Comparison of ENCODE assay signal across 13 mouse cellular contexts in genomic region chr3:34252730-34253337, GRCm38 (mm10).
DNase-seq lines count a peak whose midpoint lies in the region; ATAC-seq and TF ChIP-seq lines count a peak whose summit lies in the region.
"Had no signal": no experiment of that assay in that cellular context is flagged by ENCODE, and none has a peak within 500 bp of the region (broad histone marks: within the 10 kb centered on the region; RNA-seq: fewer than 3 reads in every experiment).

No protein-coding gene starts in this region.

- 0 out of 2 replicates have a peak, but pooled peaks cover 5% of the 10 kb centered on the region for H3K4me1 ChIP-seq in neural tube, embryonic 12.5 days
- peaks cover 13% of the 10 kb centered on the region for H3K4me1 ChIP-seq in forebrain, embryonic 16.5 days (replicated peaks; ENCODE audit: control insufficient read depth, insufficient read depth, low read length)
- H3K4me1 ChIP-seq in limb, embryonic 14.5 days (ENCODE audit: control insufficient read depth, insufficient read depth, low read length), result no peaks in the 10 kb centered on the region
- H3K4me1 ChIP-seq: heart, embryonic 13.5 days had no signal

- peak overlapping the region; percentile 8; the same call in 1 of the 2 replicates for H3K4me2 ChIP-seq in neural tube, embryonic 12.5 days (replicated peaks)
- peak overlapping the region; percentile 29 for H3K4me2 ChIP-seq in forebrain, embryonic 16.5 days (ENCODE audit: low read length)
- peak overlapping the region; percentile 27 for H3K4me2 ChIP-seq in limb, embryonic 14.5 days (replicated peaks; ENCODE audit: low read depth, low read length, severe bottlenecking)
- H3K4me2 ChIP-seq: heart, embryonic 13.5 days had no signal

- TF ChIP-seq POLR2A in limb, embryonic 14.5 days (IDR thresholded peaks at IDR 0.05; ENCODE audit: borderline replicate concordance, extremely low read depth, insufficient read depth, insufficient read length), result no peak

- no peaks in the 10 kb centered on the region for H3K27me3 ChIP-seq in neural tube, embryonic 12.5 days (replicated peaks)
- no peaks in the 10 kb centered on the region for H3K27me3 ChIP-seq in forebrain, embryonic 16.5 days (replicated peaks; ENCODE audit: control insufficient read depth, insufficient read depth, low read length)
- H3K27me3 ChIP-seq in limb, embryonic 14.5 days (ENCODE audit: control insufficient read depth, insufficient read depth, low read length), result 0 out of 2 replicates have a peak, but pooled peaks cover 5% of the 10 kb centered on the region
- H3K27me3 ChIP-seq: CH12.LX; heart, embryonic 13.5 days had no signal

- no peak overlapping the region for H3K9ac ChIP-seq in neural tube, embryonic 12.5 days
- H3K9ac ChIP-seq in forebrain, embryonic 16.5 days (replicated peaks; ENCODE audit: low read depth, low read length), result no peak overlapping the region
- H3K9ac ChIP-seq in limb, embryonic 14.5 days (ENCODE audit: low read depth, low read length, severe bottlenecking), result no peak overlapping the region
- H3K9ac ChIP-seq: heart, embryonic 13.5 days; liver, embryonic 14.5 days had no signal

- peak; percentile 48; the same call in 1 of the 2 replicates for ATAC-seq in neural tube, embryonic 12.5 days (ENCODE audit: low FRiP score, low read depth)
- ATAC-seq in forebrain, embryonic 16.5 days, result peak; percentile 87
- no peak for ATAC-seq in limb, embryonic 14.5 days (ENCODE audit: low FRiP score, low read depth)

- 52% methylated on average over 12 of the region's 12 CpGs for WGBS in neural tube, embryonic 12.5 days
- WGBS in forebrain, embryonic 16.5 days, result 32% methylated on average over 12 of the region's 12 CpGs
- WGBS in limb, embryonic 14.5 days, result 17% methylated on average over 12 of the region's 12 CpGs

- H3K27ac ChIP-seq in neural tube, embryonic 12.5 days, result no peak overlapping the region
- peak overlapping the region; percentile 32 for H3K27ac ChIP-seq in forebrain, embryonic 16.5 days (ENCODE audit: low read length)
- no peak overlapping the region for H3K27ac ChIP-seq in limb, embryonic 14.5 days (replicated peaks; ENCODE audit: low read depth, low read length)
- H3K27ac ChIP-seq: heart, embryonic 13.5 days; liver, embryonic 14.5 days had no signal

- no peaks in the 10 kb centered on the region for H3K9me3 ChIP-seq in neural tube, embryonic 12.5 days
- H3K9me3 ChIP-seq in forebrain, embryonic 16.5 days (ENCODE audit: control insufficient read depth, low read length), result no peaks in the 10 kb centered on the region
- no peaks in the 10 kb centered on the region for H3K9me3 ChIP-seq in limb, embryonic 14.5 days (ENCODE audit: control insufficient read depth, low read length)
- H3K9me3 ChIP-seq: heart, embryonic 13.5 days had no signal

- DNase-seq in neural tube, embryonic 10.5 days (ENCODE audit: extremely low spot score, low spot score), result no peak
- DNase-seq in limb, embryonic 14.5 days (ENCODE audit: low spot score), result no peak
- DNase-seq in kidney, postnatal 36 days, result no peak
- DNase-seq in natural killer cell, adult 2 months (ENCODE audit: low spot score in 2 of 2), result no peak
- no peak for DNase-seq in adrenal gland, postnatal 4 days (ENCODE audit: low spot score in 2 of 2)
- DNase-seq: cerebellum, adult 9-11 months; gastrocnemius, postnatal 36 days; kidney, postnatal 14 days had no signal

- no peaks in the 10 kb centered on the region for H3K36me3 ChIP-seq in neural tube, embryonic 12.5 days
- H3K36me3 ChIP-seq in forebrain, embryonic 16.5 days (ENCODE audit: control insufficient read depth, insufficient read depth), result no peaks in the 10 kb centered on the region
- H3K36me3 ChIP-seq in limb, embryonic 14.5 days (ENCODE audit: control insufficient read depth, insufficient read depth, low read length), result no peaks in the 10 kb centered on the region
- H3K36me3 ChIP-seq: heart, embryonic 13.5 days had no signal

- no peak overlapping the region for H3K4me3 ChIP-seq in neural tube, embryonic 12.5 days
- H3K4me3 ChIP-seq in forebrain, embryonic 16.5 days (replicated peaks; ENCODE audit: low read length), result no peak overlapping the region
- H3K4me3 ChIP-seq in limb, embryonic 14.5 days (replicated peaks; ENCODE audit: low read length), result no peak overlapping the region; the same call in 1 of the 2 replicates
- H3K4me3 ChIP-seq: heart, embryonic 13.5 days had no signal
